Mouse (Mus musculus) mesoderm, embryonic 11.5 days (tissue): Measurements from ENCODE around the gene Camk1d.

Experiments
- DNase-seq: peaks from one replicate; pipeline ENCODE4 v3.0.0-alpha.2; 2012; ENCODE audit warnings: low read depth, low spot score

Camk1d gene

DNA sequence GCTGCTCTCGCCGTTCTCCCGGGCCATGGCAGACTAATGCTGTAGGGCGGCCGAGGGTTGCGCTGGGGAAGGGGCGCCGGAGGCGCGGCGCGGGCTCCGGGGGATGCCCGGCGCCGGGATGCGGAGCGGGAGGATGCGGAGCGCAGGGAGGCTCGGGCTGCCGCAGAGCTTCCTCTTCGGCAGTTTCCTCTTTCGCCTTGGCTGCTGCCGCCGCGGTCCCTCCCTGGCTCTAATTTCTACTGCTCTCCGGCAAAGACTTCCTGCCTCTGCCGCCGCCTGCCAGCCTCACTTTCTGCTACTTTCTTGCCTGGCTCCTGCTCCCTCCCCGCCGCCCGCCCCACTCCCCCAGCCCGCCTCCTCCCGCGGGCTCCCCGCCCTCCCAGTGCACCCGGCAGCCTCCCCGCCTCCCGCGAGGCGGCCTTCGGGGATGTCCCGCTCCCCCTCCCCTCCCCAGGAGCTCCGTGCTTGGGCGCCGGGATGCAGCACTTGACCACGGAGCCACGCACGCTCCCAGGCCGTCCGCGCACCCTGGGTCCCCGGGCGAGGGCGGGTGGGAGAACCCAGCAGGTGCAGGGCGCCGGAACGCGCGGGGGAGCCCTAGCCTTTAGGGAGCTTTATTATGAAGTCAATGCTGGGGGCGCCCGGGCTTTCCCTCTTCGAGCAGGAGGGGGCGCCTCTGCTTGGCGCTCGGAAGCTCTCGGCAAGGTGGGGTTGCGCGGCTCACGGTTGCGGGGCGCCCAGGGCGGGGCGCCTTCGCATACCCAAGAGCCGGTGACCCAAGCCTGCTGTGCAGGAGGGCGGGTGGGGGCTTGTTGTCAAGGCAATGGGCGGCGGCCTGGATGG is at the start of gene Camk1d:
Gene Camk1d (minus strand): TSS at position 305 of the 843 bp plus-strand sequence.
- peak; percentile 72 for DNase-seq

DNA sequence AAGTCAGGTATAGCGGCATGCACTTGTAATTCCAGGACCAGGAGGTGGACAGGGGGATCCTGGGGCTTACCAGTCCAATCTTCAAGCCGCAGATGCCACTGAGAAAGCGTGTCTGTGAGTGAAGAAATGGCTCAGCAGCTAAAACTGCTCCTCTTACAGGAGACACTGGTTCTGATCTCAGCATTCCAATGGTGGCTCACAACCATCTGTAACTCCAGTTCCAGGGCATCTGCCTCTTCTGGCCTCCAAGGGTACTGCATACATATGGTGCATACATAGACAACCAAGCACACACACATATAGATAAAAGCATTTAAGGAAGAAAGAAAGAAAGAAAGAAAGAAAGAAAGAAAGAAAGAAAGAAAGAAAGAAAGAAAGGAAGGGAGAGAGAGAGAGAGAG is 47.7 kb upstream of the Camk1d start:
- DNase-seq = no peak

DNA sequence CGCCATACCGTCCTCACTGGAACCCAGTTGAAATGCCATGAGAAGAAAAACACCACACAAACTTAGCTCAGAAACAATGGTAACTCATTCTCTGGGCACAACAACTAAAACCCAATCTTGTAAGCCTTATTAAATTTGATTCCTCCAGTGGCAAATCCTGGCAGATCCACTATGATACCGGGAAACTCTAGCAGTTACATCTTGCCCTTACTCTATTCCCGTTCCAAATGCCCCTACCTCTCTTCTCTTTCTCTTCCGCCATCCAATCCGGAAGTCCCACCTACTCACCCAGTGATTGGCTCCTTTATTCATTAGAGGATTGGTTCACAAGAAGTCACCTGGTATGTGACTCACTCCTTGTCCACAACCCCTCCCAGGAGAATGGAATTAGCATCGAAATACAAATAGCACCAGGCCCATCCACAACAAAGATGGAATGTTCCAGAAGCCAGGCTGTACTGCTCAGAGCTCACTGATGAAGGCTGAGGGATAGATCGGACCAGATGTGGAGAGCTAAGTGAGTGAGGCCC is 46.2 kb upstream of the Camk1d start:
- DNase-seq = no peak

DNA sequence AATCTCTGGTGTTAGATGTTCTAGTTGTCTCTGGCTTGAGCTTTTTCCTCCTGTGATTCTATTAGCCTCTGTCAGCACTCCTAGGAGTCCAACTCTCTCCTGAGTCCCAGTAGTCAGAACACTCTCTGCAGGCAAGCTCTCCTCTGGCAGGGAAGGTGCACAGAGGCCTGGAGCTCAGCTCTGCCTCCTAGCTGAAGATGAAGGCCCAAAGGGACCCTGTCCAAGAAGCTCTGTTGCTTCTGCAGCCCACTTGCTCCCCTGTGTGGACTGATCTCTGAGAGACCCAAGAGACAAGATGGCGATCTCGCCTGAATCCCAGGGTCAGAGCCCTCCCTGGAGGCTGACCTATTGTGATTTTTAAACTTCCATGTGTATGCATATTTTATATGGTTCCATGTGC is 44.3 kb upstream of the Camk1d start:
- DNase-seq = no peak

DNA sequence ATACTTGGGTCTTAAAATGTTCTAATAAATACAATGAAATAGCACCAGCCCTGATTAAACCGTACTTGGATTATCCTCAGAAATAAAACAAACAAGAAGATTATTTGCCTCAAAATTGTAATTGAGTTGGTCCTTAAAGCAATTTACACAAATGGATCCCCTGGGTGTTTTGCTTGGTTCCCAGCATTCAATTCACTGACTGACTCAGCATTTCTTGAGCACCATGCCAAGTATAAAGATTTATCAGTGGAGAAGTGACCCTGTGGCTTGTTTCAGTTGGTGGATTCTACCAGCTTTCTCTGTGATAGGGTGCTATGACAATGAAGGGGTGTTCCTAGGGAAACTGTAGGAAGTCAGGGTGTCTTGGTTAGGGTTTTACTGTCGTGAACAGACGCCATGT is 36.6 kb upstream of the Camk1d start:
- no peak for DNase-seq

DNA sequence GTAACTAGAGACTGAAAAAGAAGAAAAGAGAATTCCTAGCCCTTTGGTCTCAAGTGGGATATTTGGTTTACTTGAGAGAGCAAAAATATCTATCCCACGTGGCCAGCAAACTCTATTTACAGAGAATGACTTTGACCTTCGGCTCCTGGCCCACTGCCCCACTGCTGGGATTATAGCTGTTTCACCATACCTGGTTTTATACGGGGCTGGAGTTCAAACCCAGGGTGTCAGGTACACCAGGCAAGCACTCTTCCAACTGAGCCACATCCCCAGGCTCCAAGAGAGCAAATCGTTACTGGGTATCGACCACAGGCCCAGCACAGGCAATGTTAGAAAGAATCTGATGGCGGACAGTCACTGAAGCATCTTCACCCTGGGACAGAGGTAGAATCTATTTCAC is 34.9 kb upstream of the Camk1d start:
- DNase-seq = no peak

DNA sequence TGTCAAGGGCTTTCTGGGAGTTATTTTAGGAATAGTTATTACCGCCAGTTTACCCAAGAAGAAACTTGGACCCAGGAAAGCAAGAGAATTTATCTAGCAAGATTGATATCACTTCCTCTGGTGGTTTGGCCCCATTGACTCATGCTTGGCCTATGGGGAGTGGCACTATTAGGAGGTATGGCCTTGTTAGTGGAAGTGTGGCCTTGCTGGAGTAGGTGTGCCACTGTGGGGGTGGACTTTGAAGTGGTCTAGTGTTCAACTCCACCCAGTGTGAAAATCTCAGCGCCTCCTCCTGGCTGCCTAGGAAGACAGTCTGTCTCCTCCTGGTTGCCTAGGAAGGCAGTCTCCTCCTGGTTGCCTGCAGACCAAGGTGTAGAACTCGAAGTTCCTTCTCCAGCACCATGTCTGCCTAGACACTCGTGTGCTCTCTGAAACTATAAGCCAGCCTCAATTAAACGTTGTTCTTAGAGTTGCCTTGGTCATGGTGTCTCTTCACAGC is 33.3 kb upstream of the Camk1d start:
- DNase-seq = no peak

DNA sequence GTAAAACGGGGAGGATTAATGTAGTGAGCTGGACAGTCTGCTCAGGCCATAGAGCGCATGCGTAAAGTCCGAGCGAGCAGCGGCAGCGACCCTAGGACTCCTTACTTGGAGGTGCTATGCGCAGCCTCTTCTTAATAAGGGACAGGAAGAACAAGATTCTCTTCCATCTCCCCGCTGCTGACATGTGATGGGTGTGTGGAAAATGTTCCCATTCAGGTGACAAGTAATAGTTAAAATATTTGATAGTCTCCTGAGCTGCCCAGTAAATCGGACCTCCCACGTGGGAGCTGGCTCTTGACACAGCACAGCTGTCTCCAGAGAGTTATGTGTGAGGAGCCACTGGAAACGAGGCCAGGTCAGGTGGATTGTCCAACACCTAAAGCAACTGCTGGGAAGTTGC is 32.2 kb upstream of the Camk1d start:
- peak; percentile 9 for DNase-seq

DNA sequence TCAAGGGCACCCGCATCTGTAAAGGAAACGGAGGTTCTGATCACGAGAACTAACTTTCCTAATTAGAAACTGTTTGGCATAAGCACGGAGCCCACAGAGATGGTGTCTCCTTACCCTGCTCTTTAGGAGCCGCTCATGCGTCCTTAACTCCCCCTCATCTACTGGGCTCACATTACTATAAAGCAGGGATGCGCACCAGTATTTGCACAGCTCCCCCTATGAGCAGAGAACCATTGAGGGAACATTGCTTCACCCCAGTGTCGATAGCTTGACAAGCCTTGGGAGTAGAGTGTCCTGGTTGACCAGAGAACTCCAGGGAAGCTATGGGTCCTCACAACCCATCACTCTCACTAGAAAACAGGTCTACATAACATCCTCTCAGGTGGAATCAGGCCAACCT is 29.6 kb upstream of the Camk1d start:
- no peak for DNase-seq

DNA sequence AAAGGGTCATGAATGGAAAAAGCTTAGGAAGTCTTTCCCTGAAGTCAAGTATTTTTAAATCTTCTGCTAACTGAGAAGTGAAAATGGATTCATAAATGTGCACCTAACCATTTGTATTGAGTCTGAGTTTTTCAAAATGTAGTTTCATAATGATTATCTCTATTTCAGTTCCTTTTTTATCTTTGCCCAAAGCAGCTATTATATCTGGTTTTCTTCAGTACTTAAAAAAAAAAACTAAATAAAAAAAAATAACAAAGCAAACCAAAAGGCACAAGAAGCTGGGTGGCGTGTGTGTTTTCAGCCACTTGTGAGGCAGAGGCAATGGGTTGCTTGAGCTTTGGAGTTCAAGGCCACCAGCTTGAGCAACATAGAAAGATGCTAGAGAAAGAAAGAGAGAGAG is 26.6 kb upstream of the Camk1d start:
- no peak for DNase-seq

DNA sequence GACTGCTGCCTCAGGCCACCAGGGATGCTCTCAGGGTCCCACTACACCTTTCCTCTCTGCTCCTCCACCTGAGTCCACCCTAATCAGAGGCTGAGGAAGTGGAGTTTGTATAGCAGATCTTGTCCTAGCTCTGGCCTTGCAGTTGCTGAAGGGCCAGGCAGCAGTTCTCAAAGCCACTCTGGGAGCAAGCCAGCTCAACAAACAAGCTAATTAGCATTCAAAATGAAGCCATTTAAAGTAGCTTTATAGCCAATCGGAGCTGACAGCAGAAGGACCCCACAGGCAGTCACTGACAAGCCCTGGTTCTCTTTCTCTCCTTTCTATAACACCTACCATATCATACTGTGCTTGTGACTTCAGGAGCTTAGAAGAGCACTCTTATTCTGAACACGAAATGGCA is 21.6 kb upstream of the Camk1d start:
- no peak for DNase-seq

DNA sequence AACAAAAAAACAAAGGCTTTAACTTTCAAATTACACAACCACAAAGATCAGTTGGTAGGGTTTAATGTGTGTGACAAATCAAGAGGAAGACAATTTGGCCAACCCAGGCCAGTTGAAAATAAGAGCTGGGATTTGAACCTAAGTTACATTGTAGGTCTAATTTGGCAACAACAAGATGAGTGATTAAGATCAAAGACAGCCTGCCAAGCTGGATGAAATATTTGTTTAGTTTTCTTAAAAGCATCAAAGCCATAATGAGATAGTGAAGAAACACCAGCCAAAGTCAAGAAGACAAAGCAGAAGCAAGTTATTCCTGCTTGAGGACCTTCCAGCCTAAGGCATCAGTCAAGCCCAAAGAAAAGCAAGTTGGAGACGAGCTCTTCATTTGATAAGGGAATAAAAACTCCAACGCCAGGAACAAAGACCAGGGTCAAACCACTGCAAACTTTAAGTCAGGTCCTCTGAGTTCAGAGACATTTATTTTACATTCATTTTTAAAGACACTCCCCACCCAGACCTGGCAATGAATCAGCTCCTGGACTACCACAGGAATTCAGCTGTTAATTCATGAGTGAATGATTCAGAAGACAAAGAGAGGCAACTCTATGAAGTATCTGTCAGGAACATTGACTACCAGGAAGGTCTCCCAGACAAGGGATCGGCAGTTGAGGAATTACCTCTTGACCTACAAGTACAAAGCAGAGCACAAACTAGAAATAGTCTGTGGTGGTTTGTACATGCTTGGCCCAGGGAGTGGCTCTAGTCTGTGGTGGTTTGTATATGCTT is 19.2 kb upstream of the Camk1d start:
- no peak for DNase-seq

DNA sequence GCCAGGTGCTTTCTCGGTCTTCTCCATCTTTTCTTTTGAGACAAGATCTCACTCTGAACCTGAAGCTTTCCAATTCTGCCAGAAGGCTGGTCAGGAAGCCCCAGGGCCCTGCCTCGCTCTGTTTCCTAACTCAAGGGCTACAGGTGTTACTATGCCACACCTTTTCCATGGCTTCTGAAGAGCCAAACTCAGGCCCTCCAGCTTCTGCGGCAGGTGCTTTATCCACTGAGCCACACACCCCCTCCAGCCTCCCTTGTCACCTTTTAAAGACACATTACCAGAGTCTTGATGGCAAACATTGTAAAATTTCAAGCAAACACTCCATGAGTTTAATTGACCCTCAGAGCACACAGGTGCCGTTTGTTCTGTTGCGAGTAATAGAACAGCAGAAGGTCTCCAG is 17.7 kb upstream of the Camk1d start:
- DNase-seq = no peak

DNA sequence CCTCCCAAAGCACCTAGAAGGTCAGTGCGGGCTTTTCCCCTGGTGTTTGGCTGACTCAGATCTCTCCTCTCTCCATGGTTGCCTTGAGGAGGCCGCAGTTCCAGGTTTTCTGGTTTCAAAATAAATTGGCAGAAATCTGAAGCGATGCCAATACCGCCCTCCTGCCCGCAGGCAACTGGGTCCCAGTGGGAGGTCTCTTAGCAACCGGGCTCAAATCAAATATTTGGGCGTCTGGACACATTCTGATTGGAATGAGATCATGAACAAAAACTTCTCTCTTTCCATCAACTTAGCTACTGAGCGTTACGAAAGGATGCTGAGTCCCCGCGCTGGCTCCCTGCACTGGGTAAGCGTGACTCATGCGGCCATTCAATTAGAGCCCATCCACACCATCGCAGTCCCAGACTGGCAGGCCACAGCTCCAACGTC is 16.1 kb upstream of the Camk1d start:
- no peak for DNase-seq

DNA sequence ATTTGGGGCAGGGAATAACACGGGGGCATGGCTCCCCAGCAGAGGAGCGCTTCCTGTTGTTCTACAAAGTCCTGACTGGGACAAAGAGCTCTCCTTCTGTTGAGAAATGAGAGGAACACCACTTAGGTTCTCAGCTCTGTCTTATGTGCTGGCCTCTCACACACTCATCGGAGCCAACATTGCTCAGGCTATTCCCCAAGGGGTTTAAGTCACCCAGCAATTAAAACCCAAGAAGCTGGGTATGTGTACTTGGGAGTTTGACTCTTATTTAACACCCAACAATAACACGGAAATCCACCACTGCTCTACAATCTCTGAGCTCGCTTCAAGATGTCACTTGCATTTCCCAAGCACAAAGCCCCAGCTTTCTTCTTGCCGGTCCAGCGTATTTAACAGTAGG is 15.6 kb upstream of the Camk1d start:
- DNase-seq = no peak

DNA sequence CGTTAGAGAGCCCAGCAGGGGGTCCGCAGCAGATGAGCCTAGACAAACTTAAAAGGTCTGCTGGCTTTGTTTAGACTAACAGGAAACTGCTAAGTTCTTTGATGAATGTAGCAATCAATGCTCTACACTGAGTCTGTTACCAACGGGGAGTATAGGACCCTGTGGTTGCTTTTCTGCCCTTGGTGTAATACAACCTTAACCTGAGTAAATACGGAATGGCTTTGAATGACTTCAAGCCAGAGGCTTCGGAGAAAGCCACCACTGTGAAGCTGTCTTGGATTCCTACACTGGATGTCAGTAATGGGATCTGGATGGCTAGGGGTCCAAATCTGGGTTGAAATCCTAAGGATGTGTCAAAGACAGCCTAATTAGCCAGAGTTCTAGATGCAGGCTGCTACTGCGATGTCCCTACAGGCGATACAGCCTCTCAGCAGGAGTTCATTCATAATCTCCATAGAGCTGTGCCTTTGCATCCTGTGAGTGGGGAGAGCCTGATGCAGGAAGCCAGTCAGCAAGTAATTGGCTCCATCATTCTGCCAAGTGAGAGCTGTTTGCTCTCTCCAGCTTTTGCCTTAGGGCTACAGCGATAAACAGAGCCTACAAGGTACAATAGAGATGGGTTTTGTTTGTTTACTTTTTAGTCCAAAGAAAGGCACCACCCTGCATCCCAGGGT is 10.8 kb upstream of the Camk1d start:
- DNase-seq = no peak

DNA sequence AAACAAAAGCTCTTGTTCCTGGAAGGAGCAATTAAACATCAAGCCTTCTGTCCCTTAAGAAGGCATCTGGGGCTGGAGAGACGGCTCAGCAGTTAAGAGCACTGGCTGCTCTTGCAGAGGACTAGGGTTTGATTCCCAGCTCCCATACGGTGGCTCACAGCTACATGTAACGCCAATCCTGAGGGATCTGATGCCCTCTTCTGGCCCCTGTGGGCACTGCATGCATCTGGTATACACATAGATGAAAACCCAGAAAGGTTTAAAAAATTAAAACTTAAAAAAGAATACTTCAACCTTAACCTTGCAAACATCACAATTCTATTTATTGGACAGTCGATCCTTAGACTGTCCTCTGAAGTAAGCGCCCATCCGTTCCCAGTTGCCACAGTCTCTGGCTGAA is 3.4 kb upstream of the Camk1d start:
- no peak for DNase-seq

DNA sequence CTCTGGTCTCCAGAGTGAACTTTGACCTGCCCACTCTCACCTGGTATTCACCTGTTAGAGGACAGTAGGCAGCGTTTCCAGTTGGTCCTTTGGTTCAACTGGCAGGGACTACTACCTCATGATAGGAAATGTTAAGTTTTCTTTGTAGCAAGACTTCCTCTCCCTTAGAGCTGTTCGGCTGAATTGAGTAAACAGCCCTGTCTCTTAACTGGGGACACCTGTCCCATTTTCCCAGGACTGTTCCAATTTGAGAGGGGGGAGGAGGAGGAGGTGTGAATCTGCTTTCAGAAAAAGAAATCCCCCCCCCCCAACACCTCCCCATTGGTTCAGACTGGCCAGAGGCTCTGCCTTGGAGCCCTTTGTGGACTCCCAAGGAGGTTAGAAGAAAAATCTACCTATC is 1.2 kb upstream of the Camk1d start:
- no peak for DNase-seq

DNA sequence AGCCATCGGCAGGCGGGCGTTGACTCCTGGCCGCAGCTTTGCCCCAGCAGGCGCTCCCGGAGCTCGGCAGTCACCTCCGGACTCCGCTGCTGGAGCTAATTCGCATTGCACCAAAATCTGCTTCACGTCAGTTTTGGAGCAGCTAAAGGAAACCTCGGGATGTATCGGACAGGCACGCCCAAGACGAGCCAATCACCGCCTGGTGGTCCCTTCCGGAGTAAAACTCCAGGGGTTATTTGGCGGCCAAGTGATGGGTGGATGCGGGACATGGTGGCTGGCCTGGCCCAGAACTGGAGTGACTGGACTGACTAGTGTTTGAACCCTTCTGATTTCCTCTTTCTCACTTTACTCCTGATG is 717 bp upstream of the Camk1d start:
- no peak for DNase-seq

DNA sequence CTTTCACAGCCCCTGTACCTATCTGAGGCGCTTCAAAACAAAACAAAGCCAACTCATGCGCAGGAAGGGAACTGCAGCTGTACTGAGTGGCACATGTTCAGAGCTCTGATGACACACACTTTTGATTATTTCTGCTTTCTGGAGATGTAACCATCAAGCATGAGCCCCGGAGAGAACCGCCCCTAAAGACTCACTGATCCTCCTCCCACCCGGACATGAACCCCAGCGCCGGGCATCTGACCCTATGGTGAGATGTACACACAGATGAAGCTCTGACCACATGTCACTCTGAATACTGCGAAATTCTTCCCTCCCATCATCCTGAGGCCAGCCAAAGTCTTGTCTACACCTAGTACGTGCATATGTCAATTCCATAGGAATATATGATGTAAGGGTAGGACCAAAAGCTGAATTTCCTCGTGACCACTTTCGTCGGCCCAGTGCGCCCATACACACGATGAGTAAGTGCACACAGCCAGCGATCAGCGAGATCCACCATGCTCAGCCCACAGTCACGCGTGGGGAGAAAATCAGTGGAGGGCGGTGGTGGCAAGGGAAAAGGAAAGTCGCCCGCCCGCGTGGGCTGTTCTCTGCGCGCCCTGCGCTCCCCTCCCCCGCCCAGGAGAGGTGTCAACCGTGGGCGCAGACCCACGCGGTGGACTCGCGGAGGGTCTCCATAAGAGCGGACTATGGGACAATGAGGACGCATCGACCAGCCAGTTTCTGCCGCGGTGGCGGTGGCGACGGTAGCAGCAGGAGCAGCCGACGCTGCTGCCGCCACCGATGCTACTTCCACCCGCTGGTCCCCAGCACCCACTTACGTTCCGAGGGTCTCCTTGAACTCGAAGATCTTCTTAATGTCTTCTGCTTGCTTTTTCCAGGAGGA is 747 bp downstream of the Camk1d start:
- no peak for DNase-seq

DNA sequence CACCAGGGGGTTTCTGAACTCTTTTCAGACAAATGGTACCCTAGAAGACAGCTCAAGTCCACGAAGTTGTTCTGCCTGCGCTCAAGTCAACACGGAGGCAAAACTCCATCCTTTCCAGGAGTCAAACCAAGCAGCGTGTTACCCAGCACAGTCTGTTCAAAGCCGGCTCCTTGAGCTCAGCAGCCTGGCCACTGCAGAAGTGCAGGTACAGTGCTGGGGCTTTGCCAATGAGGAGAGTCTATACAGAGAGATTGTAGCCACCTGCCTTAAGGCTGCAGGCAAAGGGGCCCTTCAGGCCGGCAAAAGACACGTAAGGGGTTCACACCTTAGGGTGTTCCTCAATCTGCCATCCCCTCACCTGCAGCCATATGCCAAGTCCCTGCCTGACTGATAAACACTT is 2.1 kb downstream of the Camk1d start:
- DNase-seq = no peak
